Mouse (Mus musculus) lung, adult 2 months (tissue): ENCODE data around the gene Palld.

ENCODE experiments used
- CTCF ChIP-seq: fragments of 200-500 bp; IDR thresholded peaks from 2 replicates; pipeline ENCODE4 v1.5.1; 2011; ENCODE audit warnings: mild to moderate bottlenecking, low read length, control low read depth; ENCODE audit not compliant: insufficient read depth
- POLR2A ChIP-seq: fragments of 200-500 bp; IDR thresholded peaks from 2 replicates; pipeline ENCODE4 v1.6.1; 2011; ENCODE audit warnings: low read depth, mild to moderate bottlenecking, control low read depth, low read length, borderline replicate concordance; ENCODE audit errors: extremely low read depth

DNA sequence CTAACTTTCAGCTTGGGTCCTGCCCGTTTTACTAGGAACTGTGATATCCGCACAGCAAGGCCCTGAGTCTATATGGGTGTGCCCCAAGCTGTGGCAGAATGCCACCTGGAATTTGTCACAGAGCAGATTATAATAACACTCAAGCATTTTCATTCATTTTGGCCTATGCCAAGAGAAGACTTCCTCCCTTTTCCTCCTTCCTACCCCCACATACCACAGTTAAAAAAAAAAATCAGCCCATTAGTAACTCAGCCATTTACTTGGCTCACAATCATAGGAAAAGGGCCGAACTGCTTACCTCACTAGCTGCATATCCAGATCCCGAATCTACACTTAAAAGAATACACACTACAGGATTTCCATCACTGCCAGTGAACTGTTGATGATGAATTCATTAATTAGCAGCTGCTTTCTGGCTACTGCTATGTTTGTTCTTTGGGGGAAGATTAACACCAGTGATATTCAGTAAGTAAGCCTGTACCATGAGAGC lies 260.1 kb downstream of the Palld start:
- no peak for TF ChIP-seq POLR2A
- TF ChIP-seq CTCF = no peak
